Mouse (Mus musculus) neural tube, embryonic 13.5 days (tissue): ENCODE measurements around the gene Uggt2. TPM values are rescaled to one million over a fixed set of nuclear protein-coding genes. Genes with fewer than 3 reads are reported as not detected.

ENCODE experiments used
- ATAC-seq: fragments of 200-750 bp; cut with Nextera tagmentation; 2 replicates; pipeline ENCODE4 v1.8.0; 2017; ENCODE audit warnings: low read depth, mild to moderate bottlenecking, moderate TSS enrichment, moderate library complexity
- H3K27ac ChIP-seq: fragments of 300-500 bp; sonication (generic); replicated peaks from 2 replicates; pipeline ENCODE4 v1.5.1; 2015; ENCODE audit warnings: moderate library complexity, mild to moderate bottlenecking, inconsistent platforms
- H3K27me3 ChIP-seq: fragments of 300-500 bp; sonication (generic); 2 replicates; pipeline ENCODE4 v1.6.1; 2015; ENCODE audit warnings: mild to moderate bottlenecking, inconsistent platforms
- H3K36me3 ChIP-seq: fragments of 300-500 bp; sonication (generic); 2 replicates; pipeline ENCODE4 v1.6.1; 2015; ENCODE audit warnings: mild to moderate bottlenecking, inconsistent platforms
- H3K4me1 ChIP-seq: fragments of 300-500 bp; sonication (generic); replicated peaks from 2 replicates; pipeline ENCODE4 v1.6.1; 2015; ENCODE audit warnings: inconsistent platforms
- H3K4me2 ChIP-seq: fragments of 300-500 bp; sonication (generic); 2 replicates; pipeline ENCODE4 v1.6.1; 2015; ENCODE audit warnings: inconsistent platforms, mild to moderate bottlenecking, moderate library complexity
- H3K4me3 ChIP-seq: fragments of 300-500 bp; sonication (generic); 2 replicates; pipeline ENCODE4 v1.5.1; 2015; ENCODE audit warnings: mild to moderate bottlenecking, inconsistent platforms
- H3K9ac ChIP-seq: fragments of 300-500 bp; sonication (generic); 2 replicates; pipeline ENCODE4 v1.6.1; 2015; ENCODE audit warnings: moderate library complexity, mild to moderate bottlenecking, inconsistent platforms
- H3K9me3 ChIP-seq: fragments of 300-500 bp; sonication (generic); 2 replicates; pipeline ENCODE4 v1.6.1; 2016; ENCODE audit warnings: inconsistent platforms
- WGBS: fragments of 180-500 bp; shearing (Covaris S2); methylation state at CpG from one replicate; pipeline ENCODE4 v1.1.7; 2015; 5-methylcytosine and 5-hydroxymethylcytosine counted together
- polyA plus RNA-seq: library from polyadenylated mRNA; unstranded; fragments of >200 nt; fragmentation: Nextera tagmentation; extraction: Ambion mirVana; gene quantifications from 2 replicates; pipeline ENCODE4 v1.2.1, GENCODE M21; 2015

Uggt2 gene
- polyA plus RNA-seq, 1 experiment from 2014 or later, result 16.3 TPM

DNA sequence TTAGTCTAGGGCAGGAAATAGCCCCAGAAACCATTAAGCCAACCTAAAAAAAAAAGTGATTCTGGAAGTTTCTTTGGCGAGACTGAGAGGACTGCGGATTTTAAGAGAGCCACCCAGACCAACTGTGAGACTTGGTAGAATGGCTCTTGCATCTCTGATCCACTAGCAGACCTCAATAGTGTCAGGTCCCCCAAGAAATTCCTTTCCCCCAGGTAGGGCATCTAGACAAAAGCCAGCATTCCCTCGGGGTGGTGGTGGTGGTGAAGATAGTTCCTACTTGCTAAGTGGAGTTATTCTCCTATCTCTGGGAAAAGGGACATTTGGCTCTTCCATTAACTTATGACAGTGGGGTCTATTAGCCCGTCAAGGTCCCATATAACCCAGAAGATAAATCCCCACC lies 162.3 kb downstream of the Uggt2 start:
- 28% methylated on average over 4 of the region's 4 CpGs for WGBS
- H3K4me3 ChIP-seq, result peak overlapping the region; percentile 98
- H3K9ac ChIP-seq, result peak overlapping the region; percentile 73
- H3K36me3 ChIP-seq, result no peaks in the 10 kb centered on the region
- peak; percentile 17; the same call in 1 of the 2 replicates for ATAC-seq
- H3K4me1 ChIP-seq, result peaks cover 28% of the 10 kb centered on the region
- H3K9me3 ChIP-seq, result no peaks in the 10 kb centered on the region
- H3K4me2 ChIP-seq, result peak overlapping the region; percentile 69
- H3K27ac ChIP-seq, result peak overlapping the region; percentile 89
- no peaks in the 10 kb centered on the region for H3K27me3 ChIP-seq

DNA sequence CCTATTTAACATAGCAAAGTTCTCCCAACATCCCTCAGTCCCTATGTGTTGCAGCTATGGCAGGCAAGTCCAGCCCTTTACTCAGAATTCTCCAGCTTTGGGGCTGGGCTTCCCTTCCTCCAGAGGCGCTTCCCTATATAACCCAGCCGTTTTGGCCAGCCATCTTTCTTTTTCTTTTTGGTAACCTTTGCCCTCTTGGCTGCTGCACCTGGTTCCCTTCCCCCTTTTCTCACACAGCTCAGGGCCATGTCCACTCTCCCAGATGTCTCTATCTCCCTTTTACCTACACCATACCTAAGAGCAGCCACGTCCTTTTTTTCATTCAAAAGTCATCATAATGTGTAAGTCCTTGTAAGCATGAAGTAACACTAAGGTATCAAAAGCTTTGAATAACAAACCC lies 163.0 kb downstream of the Uggt2 start:
- Histone ChIP-seq H3K27me3 (no peaks in the 10 kb centered on the region), H3K4me3 (no peak overlapping the region), H3K9ac (no peak overlapping the region), H3K9me3 (no peaks in the 10 kb centered on the region), H3K4me2 (no peak overlapping the region), H3K36me3 (no peaks in the 10 kb centered on the region), H3K27ac (no peak overlapping the region), H3K4me1 (peaks cover 26% of the 10 kb centered on the region)
- 66% methylated on average over 3 of the region's 3 CpGs for WGBS
- ATAC-seq, result no peak

Other genes starting within 250 kb of the Uggt2 start
- gene Dzip1, start 174.0 kb downstream of the Uggt2 start, polyA plus RNA-seq, result 53.2 and 57.0 TPM in 2 replicates
- gene Dnajc3, start 161.5 kb downstream of the Uggt2 start, polyA plus RNA-seq, result 21.8 and 27.7 TPM in 2 replicates
- 1.2 and 1.5 TPM in 2 replicates for gene Hs6st3, start 38.9 kb upstream of the Uggt2 start, polyA plus RNA-seq